Mouse (Mus musculus) Patski (cell line): ENCODE results near the gene Cdca8. TPM values are rescaled to one million over a fixed set of nuclear protein-coding genes. Genes with fewer than 3 reads are reported as not detected.
"Not testable (repeated sequence)": the region's sequence is repeated elsewhere in the genome, so short reads cannot be mapped to it uniquely, and the experiment has no call there.

Source experiments
- ATAC-seq: fragments of 100-300 bp; one replicate; pipeline ENCODE4 v1.8.0; 2021
- CTCF ChIA-PET: fragments of 350-600 bp; sonication (Branson Sonifier 250); formaldehyde crosslinking; loops from one replicate; lab custom pipeline; 2022; ENCODE audit warnings: inconsistent platforms; lab: Charles Lee
- POLR2A ChIA-PET: fragments of 350-600 bp; sonication (Branson Sonifier 250); formaldehyde crosslinking; loops from one replicate; lab custom pipeline; 2022; ENCODE audit warnings: antibody characterized with exemption, inconsistent platforms; lab: Charles Lee
- DNase-seq: peaks from one replicate; pipeline ENCODE4 v3.0.0-alpha.2; 2011; ENCODE audit warnings: low read depth, low spot score
- H3K27me3 ChIP-seq: fragments of 371-371 bp; one replicate; pipeline ENCODE4 v1.5.1; 2021
- CTCF ChIP-seq: fragments of 100-300 bp; IDR thresholded peaks from one replicate; pipeline ENCODE4 v1.5.1; 2021
- in situ Hi-C: fragments of 300-500 bp; cut with MboI; formaldehyde crosslinking; loops from 3 replicates; pipeline ENCODE4 v1.11.1; 2018; ENCODE audit warnings: low pct_unique_long_range_greater_than_20kb, mixed read lengths
- polyA plus RNA-seq: library from polyadenylated mRNA; unstranded; gene quantifications from one replicate; pipeline ENCODE4 v1.2.3, GENCODE M21; 2021

Cdca8 gene
- 42.9 TPM for polyA plus RNA-seq

DNA sequence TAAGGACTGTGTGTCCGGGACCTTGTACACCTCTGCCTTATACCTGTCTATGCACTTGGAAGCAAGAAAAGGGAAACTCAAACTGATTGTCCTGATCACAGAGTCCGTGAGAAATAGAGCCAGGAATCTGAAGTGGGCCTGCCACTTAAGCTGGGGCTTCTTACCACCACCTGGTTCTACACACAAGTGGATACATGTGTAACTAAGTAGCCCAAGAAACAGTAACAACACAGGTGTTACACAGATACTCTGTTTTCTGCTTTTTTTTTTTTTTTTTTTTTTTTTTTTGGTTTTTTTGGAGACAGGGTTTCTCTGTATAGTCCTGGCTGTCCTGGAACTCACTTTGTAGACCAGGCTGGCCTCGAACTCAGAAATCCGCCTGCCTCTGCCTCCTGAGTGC is at the start of gene Cdca8:
TSS of gene Cdca8 (minus strand) at position 101 of the 400 bp plus-strand sequence.
- DNase-seq, CTCF ChIA-PET, H3K27me3 ChIP-seq, in situ Hi-C loops, ATAC-seq, POLR2A ChIA-PET: not testable (repeated sequence)

DNA sequence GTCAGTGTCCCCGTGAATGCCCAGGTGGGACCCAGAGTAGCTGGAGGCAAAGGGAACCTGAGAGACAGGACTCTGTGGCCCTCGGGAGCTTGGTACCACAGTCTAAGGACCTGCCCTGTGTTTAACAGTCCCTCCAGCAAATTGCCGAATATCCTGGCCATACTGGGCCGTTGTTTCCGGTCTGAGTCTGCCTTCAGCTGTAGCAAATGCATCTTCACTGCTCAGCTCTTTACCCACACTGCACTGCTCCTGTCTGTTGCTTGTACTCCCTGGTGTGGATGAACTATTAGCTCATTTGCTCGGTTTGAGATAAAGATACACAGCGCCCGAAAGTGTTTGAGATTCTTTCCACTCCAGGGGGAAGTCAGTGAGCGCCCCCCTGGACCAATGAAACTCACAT is 49.3 kb upstream of the Cdca8 start:
- in situ Hi-C loops, result no loop called here
- ChIA-PET CTCF (no interaction called here), POLR2A (interaction anchor here (0.7 kb wide), 1 partner anchor 32 kb away, joined by 3 read pairs; no protein-coding TSS in a partner anchor)
- no peak for TF ChIP-seq CTCF
- no peak for ATAC-seq
- H3K27me3 ChIP-seq, result peaks cover 56% of the 10 kb centered on the region
- no peak for DNase-seq

GRCm38 (mm10) chr4:124987711-124988097 is 48.6 kb upstream of the Cdca8 start:
- CTCF ChIA-PET, result no interaction called here
- POLR2A ChIA-PET, result no interaction called here
- DNase-seq (no peak), ATAC-seq (no peak)
- no peak for TF ChIP-seq CTCF
- in situ Hi-C loops, result no loop called here
- peaks cover 60% of the 10 kb centered on the region for H3K27me3 ChIP-seq

GRCm38 (mm10) chr4:124986739-124987710 is 47.9 kb upstream of the Cdca8 start:
- peaks cover 60% of the 10 kb centered on the region for H3K27me3 ChIP-seq
- ATAC-seq, result no peak
- ChIA-PET CTCF (no interaction called here), POLR2A (no interaction called here)
- in situ Hi-C loops, result no loop called here
- no peak for TF ChIP-seq CTCF
- no peak for DNase-seq

DNA sequence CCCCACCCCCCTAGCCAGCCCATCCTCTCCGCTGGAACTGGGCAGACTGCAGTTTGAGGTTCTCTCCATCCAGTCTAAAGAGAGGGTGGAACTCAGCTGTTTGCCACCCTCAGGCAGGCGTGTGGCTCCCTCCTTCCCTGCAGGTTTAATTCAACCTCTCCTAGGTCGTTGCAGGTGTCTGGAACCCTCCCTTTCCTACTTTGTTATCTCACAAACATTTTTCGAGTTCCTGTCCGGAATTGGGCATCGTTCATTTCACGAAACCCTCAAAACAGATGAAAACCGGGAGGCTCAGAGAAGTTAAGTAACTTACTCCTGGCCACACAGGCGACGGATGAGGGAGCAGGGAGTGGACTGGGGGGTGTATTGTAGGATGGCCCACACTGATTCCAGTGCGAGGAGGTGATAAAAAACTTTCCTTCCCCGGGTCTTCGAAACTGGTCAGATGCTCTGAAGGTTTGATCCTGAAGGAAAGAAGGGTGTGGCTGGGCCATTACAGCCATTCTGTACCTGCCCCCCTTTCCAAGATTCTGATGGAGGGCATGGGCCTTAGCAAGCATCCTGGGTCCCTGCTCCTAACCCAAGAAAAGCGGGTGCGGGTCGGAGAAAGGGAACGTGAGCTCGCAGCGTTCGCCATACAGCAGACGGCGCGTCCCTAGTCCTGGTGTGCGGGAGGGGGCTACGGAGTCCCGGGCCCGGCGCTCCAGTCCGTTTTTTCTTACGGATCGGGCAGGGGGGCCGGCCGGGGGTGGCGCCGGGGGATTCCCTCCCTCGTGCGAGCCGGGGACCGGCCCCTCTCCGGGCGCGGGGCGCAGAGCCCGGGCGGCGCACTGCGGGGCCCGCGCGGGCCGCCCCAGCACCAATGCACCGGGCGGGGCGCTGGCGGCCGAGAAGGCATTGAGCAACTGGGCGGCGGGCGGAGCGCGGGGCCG is 46.8 kb upstream of the Cdca8 start, which contains the start of gene Rspo1:
TSS of gene Rspo1 (plus strand) at position 760 of the 932 bp plus-strand sequence.
- TF ChIP-seq CTCF, result no peak
- no peak for ATAC-seq
- no peak for DNase-seq
- CTCF ChIA-PET, result no interaction called here
- in situ Hi-C loops, result no loop called here
- H3K27me3 ChIP-seq, result peaks cover 55% of the 10 kb centered on the region
- POLR2A ChIA-PET, result no interaction called here

DNA sequence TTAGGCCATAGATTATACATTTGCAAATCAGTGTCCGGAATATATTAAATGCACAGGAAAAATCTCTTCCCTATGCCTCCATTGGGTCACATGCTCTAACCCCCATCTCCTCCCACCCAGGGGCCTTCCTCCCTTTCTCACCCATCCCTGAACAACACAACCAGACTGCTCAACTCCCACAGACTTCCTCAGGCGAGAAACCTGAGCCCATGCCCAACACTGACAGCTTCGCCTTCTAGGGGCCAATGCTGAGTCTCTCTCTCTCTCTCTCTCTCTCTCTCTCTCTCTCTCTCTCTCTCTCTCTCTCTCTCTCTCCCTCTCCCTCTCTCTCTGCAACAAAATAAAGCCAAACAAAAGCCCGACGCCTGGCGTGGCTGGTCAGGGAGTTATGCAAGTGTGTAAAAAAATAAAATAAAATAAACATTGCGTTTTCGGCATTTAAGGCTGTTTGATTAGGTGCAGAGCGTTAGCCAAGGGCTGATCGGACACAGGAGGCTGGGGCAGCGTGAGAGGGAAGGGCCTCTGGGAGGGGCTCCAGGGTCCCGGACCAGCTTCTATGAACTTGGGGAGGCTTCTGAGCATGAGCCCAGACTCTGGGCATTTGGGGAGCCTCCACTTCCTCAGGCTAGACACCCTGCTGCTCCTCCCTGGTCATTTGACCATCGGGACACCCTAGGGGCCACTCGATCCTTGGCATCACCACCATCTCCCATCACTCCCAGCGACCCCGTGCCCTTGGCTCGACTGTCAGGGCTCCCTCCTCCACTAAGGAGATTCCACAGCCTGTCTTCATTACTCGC is 46.0 kb upstream of the Cdca8 start:
- no peak for DNase-seq
- ATAC-seq, result no peak
- in situ Hi-C loops, result no loop called here
- H3K27me3 ChIP-seq, result peaks cover 46% of the 10 kb centered on the region
- ChIA-PET POLR2A (no interaction called here), CTCF (no interaction called here)
- no peak for TF ChIP-seq CTCF

DNA sequence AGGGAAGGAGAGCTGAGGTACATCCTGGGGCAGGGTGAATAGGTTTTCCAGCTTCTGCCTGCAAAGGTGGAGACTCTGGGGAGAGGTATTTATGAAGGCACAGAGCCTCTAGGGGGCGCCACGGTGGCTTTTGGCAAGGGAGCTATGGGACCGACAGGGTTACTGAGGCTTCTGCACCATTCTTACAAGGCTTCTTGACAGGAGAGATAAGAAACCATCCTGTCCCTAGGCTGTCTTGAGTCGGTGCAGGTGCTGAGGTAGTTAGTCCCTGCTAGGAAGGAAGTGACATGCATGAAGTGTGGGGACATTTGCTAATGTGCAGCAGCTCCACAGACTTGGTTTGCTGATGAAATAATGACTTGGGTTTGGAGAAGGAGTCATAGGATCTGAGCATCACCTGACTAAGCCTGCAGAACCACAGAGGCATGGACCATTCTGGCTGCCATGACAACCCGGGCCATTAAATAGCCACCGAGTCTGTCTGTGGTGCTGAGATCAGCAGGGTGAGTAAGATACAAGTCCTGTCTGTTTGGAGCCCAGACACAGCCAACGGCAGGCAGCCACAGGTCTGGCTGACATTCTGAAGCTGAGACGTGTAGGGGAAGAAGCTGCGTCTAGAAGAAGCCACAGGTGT is 44.9 kb upstream of the Cdca8 start:
- POLR2A ChIA-PET, result no interaction called here
- peak; percentile 59 for DNase-seq
- in situ Hi-C loops, result no loop called here
- TF ChIP-seq CTCF, result no peak
- ATAC-seq, result no peak
- CTCF ChIA-PET, result no interaction called here
- H3K27me3 ChIP-seq, result peaks cover 49% of the 10 kb centered on the region

GRCm38 (mm10) chr4:124978201-124978600 is 39.1 kb upstream of the Cdca8 start:
- ChIA-PET POLR2A (no interaction called here), CTCF (no interaction called here)
- TF ChIP-seq CTCF, result no peak
- DNase-seq, result no peak
- H3K27me3 ChIP-seq, result peaks cover 22% of the 10 kb centered on the region
- in situ Hi-C loops, result no loop called here
- no peak for ATAC-seq

GRCm38 (mm10) chr4:124973296-124973695 is 34.2 kb upstream of the Cdca8 start:
- DNase-seq, result no peak
- ChIA-PET POLR2A (interaction anchor here (0.9 kb wide), 1 partner anchor 18 kb away, joined by 4 read pairs; no protein-coding TSS in a partner anchor), CTCF (no interaction called here)
- no peak for TF ChIP-seq CTCF
- peaks cover 15% of the 10 kb centered on the region for H3K27me3 ChIP-seq
- in situ Hi-C loops, result no loop called here
- ATAC-seq, result no peak

DNA sequence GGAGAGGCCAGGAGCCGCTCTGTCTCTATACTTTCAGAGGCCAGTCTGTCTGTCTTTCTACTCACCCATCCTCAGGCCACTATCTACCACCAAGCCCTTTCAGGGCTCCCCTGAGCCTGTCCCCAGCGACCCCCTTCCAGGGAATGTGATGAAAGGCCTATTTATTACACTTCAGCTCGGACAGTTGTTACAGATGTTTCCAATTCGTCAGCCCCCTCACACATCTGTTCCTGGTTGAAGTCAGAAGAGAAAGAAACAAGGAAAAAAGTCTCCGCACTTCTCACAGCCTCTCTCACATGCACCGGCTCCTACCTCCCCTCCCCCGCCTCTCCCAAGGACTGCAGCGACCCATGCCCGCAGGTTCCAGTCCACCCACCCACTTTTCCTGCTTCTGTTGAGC is 33.2 kb upstream of the Cdca8 start:
- TF ChIP-seq CTCF, result no peak
- ATAC-seq (no peak), DNase-seq (no peak)
- CTCF ChIA-PET, result no interaction called here
- in situ Hi-C loops, result no loop called here
- POLR2A ChIA-PET, result no interaction called here
- H3K27me3 ChIP-seq, result peaks cover 12% of the 10 kb centered on the region
